Mouse (Mus musculus): ENCODE data around the gene Vps37d. TPM values are rescaled to one million over a fixed set of nuclear protein-coding genes. Genes with fewer than 3 reads are reported as not detected.

Gene Vps37d
- not detected for polyA plus RNA-seq (2017; shearing (Covaris generic))

DNA sequence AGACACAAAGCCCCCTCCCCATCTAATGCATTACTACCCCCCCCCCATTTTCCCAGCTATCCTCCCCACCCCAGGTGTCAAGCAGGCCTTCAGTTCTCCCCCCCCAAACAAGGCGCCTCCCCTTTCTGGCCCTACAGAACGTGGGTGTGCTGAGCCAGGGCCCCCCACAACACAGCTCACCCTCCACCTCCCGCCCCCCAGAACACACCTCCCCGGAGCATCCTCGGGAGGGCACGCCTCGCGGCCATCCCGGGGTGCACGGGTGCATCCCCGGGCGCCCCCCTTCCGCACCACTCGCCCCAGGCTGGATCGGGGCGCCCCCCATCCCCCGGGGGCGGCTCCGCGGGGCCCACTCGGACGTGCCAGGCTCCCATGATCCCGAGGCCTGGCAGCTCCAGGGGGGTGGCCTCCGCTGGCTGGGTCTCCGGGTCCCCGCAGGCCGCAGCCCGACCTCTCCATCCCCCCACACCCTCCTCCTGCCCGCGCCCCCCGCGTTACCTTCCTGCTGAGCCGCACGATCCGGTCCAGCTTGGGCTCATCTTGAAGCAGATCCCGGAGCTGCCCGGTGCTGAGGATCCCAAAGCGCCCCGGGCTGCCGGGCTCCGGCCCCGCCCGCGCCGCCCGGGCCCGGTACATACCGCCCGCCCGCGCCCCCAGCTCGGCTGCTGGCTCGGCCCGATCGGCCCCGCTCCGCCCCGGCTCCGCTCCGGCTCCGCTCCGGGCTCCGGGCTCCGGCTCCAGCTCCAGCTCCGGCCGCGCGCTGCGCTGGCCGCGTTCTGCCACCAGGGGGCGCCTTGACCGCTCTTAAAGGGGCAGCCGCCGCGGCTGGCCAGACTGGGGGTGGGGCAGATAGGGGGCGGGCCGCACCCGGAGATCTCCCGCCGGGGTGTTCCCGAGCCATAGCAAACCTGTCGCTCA lies at the start of gene Vps37d:
Gene Vps37d, minus strand, starts transcription at position 703 of the 918 bp plus-strand sequence.

DNA sequence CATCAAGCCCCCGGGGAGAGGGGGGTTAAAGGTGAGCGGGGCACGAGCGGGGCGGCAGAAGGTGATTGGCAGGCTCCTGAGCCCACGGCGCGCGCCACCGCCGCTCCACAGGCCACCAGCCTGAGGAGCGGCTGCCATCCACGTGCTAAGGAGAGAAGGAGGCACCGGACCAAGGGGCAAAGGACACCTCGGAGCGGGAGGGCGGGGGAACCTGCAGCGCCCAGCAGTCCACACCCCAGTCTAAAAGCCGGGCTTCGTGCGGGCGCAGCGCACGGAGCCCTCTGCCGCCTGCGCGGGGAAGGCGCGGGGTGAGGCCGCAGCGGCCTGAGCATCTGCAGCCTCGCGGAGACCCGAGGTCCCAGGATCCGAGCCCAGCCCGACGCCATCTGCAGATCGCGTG lies 11.6 kb upstream of the Vps37d start, which contains the start of gene Mlxipl:
Gene Mlxipl, plus strand, starts transcription at position 238 of the 400 bp plus-strand sequence.

DNA sequence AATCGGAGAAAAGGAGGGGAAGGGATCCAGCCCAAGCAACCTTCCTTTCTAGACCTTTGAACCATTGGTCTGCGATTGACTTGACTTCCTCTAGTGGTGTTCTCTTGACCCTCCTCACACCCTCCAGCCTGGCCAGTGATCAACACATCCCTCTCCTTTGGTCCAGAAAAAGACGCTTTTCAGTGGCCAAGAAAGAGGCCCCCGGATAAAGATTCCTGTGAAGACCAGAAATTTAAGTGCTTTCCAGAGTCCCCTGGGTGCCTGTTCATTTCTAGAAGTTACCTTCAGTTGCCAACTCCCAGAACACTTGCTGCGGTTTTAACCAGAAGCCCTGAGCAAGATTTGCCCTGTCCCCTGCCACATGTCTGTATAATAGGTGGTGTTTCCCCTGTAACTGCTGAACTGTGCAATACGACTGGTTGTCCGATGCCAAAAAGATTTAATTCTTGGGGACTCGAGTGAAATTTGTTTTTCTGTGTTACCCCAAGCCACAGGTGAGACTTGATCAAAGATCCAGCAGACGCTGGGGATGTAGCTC lies 13.1 kb downstream of the Vps37d start, which contains the start of gene Bud23:
Gene Bud23, minus strand, starts transcription at position 51 of the 538 bp plus-strand sequence.

DNA sequence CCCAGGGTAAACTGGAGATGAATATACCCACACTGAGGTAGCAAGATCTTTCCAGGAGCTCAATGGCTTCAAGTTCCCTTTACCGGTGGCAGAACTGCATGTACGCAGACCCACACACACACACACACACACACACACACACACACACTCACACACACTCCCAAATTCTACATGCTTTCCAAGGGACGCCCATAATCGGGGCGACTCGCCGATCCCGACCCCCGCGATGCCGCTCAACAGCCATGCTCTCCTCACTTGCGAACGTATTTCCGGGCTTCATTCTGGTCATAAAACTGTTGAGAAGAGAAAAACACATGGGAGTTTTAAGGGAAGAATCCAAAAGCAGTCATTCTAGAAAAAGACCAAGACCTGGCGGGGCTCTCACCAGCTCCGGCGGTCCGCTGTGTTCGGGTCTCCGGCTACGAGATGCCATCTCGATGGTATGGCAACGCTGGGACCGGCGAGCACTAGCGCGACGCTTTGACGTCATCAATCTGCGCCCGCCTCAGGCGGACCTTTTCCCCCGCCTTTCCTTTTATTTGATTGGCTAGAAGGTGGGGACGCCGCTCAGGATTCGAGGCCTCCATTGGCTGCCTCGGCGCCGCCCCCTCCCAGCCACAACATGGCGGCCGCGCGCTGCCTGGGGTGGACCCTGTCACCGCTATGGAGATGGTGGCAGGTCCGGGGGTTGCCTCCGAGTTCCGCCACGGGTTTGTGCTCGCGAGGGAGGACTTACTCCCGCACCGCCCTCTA lies 14.3 kb downstream of the Vps37d start, which contains the start of gene Dnajc30:
Gene Dnajc30, plus strand, starts transcription at position 574 of the 753 bp plus-strand sequence.

DNA sequence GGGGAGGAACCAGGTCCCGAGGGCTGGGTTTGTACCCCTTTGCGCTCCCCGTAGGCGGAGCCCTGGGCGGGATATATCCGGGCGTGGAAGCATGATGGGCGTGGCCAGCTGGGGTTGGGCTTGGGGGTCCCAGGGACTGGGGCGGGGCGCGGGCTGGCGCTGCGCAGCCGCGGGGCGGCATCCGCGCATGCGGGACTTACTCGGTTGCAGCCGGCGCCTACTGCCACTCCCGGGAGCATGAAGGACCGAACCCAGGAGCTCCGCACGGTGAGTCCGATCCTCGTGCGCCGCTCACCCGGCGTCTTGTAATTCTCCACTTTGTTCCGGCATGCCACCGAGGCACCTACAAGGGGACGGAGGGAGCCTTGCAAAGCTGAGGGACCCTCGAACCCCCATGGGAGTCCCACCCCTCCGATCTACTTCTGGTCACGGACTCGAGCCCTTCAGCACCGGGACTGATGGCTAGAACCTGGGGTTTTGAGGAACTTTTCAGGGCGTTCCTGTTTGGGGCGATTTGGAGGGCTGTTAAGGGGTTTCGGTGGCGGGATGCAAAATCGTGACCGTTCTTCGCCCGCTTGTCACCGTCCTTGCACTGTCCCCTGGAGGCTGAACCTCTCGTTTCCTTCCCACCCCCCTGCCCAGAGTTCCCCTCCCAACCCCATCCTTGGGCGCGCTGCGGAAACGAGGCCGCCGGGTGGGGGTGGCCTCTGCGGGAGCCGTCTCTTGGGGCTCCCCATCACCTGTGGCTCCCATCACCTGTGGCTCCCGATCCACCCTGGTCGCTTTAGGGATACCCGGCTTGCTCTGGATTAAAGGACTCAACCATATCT lies 54.5 kb downstream of the Vps37d start, which contains the start of gene Stx1a:
Gene Stx1a, plus strand, starts transcription at position 139 of the 830 bp plus-strand sequence.

Other genes with a start within 250 kb of the Vps37d start
- not detected for gene Tmem270, start 171.5 kb downstream of the Vps37d start, polyA plus RNA-seq (2017; shearing (Covaris generic))
- gene Cldn13, start 162.7 kb downstream of the Vps37d start, polyA plus RNA-seq (2017; shearing (Covaris generic)), result 0.28 TPM
- gene Mettl27, start 145.9 kb downstream of the Vps37d start, polyA plus RNA-seq (2017; shearing (Covaris generic)), result 10.1 TPM
- gene Cldn4, start 131.3 kb downstream of the Vps37d start, polyA plus RNA-seq (2017; shearing (Covaris generic)), result not detected
- gene Cldn3, start 92.1 kb downstream of the Vps37d start, polyA plus RNA-seq (2017; shearing (Covaris generic)), result not detected
- 73.7 TPM for gene Abhd11, start 69.1 kb downstream of the Vps37d start, polyA plus RNA-seq (2017; shearing (Covaris generic))
- gene Stx1a, start 54.8 kb downstream of the Vps37d start, polyA plus RNA-seq (2017; shearing (Covaris generic)), result 16.7 TPM
- gene Dnajc30, start 14.1 kb downstream of the Vps37d start, polyA plus RNA-seq (2017; shearing (Covaris generic)), result 24.3 TPM
- gene Bud23, start 13.3 kb downstream of the Vps37d start, polyA plus RNA-seq (2017; shearing (Covaris generic)), result 114 TPM
- gene Mlxipl, start 11.6 kb upstream of the Vps37d start, polyA plus RNA-seq (2017; shearing (Covaris generic)), result 0.32 TPM
- gene Tbl2, start 71.4 kb upstream of the Vps37d start, polyA plus RNA-seq (2017; shearing (Covaris generic)), result 22.6 TPM
- gene Bcl7b, start 90.0 kb upstream of the Vps37d start, polyA plus RNA-seq (2017; shearing (Covaris generic)), result 87.7 TPM
- 19.5 TPM for gene Baz1b, start 109.0 kb upstream of the Vps37d start, polyA plus RNA-seq (2017; shearing (Covaris generic))
- not detected for gene Fzd9, start 173.0 kb upstream of the Vps37d start, polyA plus RNA-seq (2017; shearing (Covaris generic))